Mouse (Mus musculus) E14TG2a.4 (cell line): ENCODE data around the gene Auh.

Experiments
- H3K27me3 ChIP-seq: 2 replicates; pipeline ENCODE4 v1.6.1; 2014; ENCODE audit warnings: low read length, control low read depth; ENCODE audit not compliant: insufficient read depth
- H3K36me3 ChIP-seq: 2 replicates; pipeline ENCODE4 v1.6.1; 2014; ENCODE audit warnings: low read length, control low read depth; ENCODE audit not compliant: insufficient read depth
- H3K4me1 ChIP-seq: replicated peaks from 2 replicates; pipeline ENCODE4 v1.6.1; 2014; ENCODE audit warnings: low read depth, low read length, control low read depth
- H3K4me3 ChIP-seq: replicated peaks from 2 replicates; pipeline ENCODE4 v1.5.1; 2014; ENCODE audit warnings: mild to moderate bottlenecking, low read length
- H3K9me3 ChIP-seq: 2 replicates; pipeline ENCODE4 v1.6.1; 2014; ENCODE audit warnings: low read length, control low read depth
- CTCF ChIP-seq: conservative IDR thresholded peaks from 2 replicates; pipeline ENCODE4 v1.5.1; 2014; ENCODE audit warnings: low read length
- NANOG ChIP-seq: IDR thresholded peaks from 2 replicates; pipeline ENCODE4 v1.6.1; 2014; ENCODE audit warnings: borderline replicate concordance, low read length, mixed read lengths
- POU5F1 ChIP-seq: IDR thresholded peaks from 2 replicates; pipeline ENCODE4 v1.6.1; 2014; ENCODE audit warnings: low read length, borderline replicate concordance

Gene Auh

DNA sequence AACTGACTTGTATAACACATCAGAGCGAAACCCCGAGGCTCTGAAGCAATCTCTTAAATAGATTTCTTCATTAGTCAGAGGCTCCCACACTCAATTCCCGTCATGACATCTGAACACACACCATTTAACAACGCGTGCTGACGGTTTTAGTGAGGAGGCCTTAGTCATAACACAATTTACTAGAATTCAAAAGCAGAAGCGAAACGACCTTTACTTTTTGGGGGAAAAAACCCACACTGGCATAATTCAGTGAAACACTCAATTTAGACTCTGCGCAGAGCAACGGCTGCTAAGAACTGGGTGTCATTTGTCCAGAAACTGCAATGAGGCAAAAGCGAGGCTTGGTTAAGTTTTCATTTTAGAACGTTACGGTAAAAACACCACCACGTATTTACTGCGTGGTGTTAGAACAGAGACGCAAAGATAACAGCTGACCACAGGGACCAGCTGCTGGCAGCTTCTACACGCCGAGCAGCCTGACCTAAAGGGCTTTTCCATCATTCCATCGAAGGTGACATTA lies 14.8 kb downstream of the Auh start:
- Histone ChIP-seq H3K36me3 (peaks cover 32% of the 10 kb centered on the region), H3K27me3 (no peaks in the 10 kb centered on the region), H3K9me3 (no peaks in the 10 kb centered on the region), H3K4me1 (peaks cover 75% of the 10 kb centered on the region), H3K4me3 (no peak overlapping the region)
- TF ChIP-seq CTCF (no peak), POU5F1 (no peak), NANOG (no peak)

DNA sequence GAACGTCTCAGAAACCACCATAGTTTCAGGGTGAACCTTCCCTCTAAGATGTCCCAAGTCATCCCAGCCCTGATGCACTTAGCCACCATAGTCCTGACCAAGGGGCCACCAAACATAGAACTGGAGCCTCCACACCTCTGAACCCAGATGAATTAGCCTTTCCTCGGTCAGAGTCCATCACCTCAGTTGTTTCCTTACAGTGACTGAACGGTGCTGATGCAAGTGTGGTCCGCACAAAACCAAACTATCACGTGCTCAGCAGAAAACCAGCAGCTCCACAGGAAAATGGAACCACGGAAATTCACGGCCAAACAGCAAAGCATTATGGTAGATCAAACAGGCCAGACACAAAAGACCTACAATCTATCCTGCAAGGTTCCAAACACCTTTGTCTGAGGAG lies 15.6 kb downstream of the Auh start:
- peaks cover 79% of the 10 kb centered on the region for H3K4me1 ChIP-seq
- H3K36me3 ChIP-seq: peaks cover 34% of the 10 kb centered on the region
- H3K4me3 ChIP-seq: no peak overlapping the region
- TF ChIP-seq CTCF: no peak
- no peak for TF ChIP-seq POU5F1
- no peak for TF ChIP-seq NANOG
- H3K9me3 ChIP-seq: no peaks in the 10 kb centered on the region
- H3K27me3 ChIP-seq: no peaks in the 10 kb centered on the region

DNA sequence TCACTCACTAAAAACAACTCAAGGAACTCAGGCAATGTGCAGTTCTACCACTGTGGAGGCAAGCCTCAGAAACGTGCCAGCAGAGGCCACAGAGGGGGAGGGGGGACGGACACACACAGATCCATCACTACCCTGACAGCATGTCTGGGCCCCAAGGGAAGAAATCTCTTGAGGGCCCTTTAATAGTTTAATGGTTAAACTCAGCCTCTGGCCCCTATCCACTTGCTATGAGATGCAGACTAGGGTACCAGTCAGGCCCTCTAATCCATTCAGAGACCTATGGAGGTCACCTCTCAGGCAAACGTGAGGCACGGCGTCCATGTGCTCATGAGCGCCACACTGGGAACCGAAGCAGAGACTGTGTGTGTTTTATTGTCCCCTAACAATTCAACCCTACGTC lies 17.0 kb downstream of the Auh start:
- Histone ChIP-seq H3K9me3 (no peaks in the 10 kb centered on the region), H3K4me3 (no peak overlapping the region), H3K27me3 (no peaks in the 10 kb centered on the region), H3K36me3 (peaks cover 37% of the 10 kb centered on the region), H3K4me1 (peaks cover 85% of the 10 kb centered on the region)
- TF ChIP-seq CTCF (no peak), NANOG (no peak), POU5F1 (no peak)

DNA sequence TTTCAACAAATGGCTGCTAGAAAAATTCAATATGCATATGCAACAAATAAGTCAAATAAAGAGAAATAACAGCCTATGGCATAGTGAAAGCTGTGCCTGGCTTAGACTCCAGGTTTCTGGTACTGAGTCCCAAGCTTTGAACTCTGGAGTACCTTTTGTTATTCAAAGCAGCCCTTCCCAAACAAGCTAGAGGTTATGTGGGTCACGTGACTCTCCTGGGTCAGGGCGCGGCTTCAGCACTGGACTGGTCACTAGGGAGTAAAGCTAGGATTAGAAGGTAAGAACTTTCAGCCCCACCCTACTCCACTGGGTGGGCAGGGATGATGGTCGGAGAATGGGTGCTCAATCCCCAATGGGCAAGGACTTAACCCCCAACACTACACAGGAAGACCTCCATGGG lies 18.2 kb downstream of the Auh start:
- Histone ChIP-seq H3K36me3 (peaks cover 41% of the 10 kb centered on the region), H3K9me3 (no peaks in the 10 kb centered on the region), H3K27me3 (no peaks in the 10 kb centered on the region), H3K4me3 (no peak overlapping the region), H3K4me1 (peaks cover 76% of the 10 kb centered on the region)
- TF ChIP-seq POU5F1 (no peak), CTCF (no peak), NANOG (peak; percentile 10; the same call in 1 of the 2 replicates)

DNA sequence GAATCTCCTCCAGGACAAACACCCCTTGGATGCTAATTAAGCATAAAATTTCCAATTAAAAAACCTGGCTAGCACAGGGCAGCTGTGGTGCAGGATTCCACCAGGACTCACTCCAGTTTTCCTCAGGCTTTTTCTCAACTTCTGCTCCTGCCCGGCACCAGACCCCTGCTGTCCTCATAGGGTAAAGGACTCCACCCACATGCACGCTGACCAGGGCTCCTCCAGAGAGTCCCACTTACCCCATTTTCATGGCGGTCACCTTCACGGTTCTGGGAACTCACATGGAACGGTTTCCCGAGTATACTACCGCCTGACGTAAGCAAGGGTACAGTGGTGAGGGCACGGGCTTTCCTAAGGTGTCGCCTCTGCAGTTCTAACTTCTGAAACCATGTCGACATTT lies 23.2 kb downstream of the Auh start:
- no peak overlapping the region for H3K4me3 ChIP-seq
- TF ChIP-seq CTCF: no peak

DNA sequence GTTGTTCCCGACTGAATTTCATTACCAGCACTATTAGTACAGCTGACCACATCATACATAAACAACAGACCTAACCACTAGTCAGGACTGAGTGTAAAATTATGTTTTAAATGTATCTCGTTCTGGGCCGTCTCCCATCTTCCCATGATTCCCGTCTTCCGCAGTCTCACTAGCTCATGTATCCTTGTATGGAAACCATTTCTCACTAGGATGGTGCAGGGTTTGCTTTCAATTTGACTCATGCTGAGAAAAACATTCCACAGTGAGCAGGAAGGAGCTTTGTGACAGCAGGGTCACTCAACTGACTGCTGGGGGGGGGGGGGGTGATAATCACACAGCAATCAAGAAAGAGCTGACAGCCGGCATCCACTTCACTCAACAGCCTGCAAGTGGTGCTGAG lies 25.3 kb downstream of the Auh start:
- H3K36me3 ChIP-seq: peaks cover 31% of the 10 kb centered on the region
- H3K9me3 ChIP-seq: no peaks in the 10 kb centered on the region
- H3K4me1 ChIP-seq: peaks cover 21% of the 10 kb centered on the region
- no peaks in the 10 kb centered on the region for H3K27me3 ChIP-seq
- TF ChIP-seq NANOG: no peak
- H3K4me3 ChIP-seq: no peak overlapping the region

More for the DNA sequence above, 23.2 kb downstream of the Auh start:
- H3K27me3 ChIP-seq: no peaks in the 10 kb centered on the region
- H3K4me1 ChIP-seq: peaks cover 42% of the 10 kb centered on the region
- H3K36me3 ChIP-seq: peaks cover 34% of the 10 kb centered on the region
- no peaks in the 10 kb centered on the region for H3K9me3 ChIP-seq

DNA sequence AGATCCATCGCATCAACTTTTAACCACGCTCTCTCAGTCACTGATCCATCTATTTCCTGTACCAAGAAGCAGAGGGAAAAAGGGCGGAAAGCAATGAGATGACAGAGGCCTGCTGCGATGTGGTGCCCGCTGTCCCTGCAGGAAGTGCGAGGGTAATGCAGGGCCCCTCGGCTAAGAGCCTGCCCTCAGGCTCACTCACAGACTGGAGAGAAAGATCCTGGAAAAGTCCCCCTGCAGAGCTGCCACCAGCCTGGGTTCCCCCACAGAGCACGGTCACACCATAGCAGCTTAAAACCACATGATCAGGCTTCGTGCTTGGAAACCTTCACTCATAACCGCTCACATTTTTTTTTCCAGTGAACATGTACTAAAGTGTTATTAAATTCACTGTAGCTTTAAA lies 25.7 kb downstream of the Auh start:
- TF ChIP-seq POU5F1 (no peak), CTCF (no peak), NANOG (no peak)

DNA sequence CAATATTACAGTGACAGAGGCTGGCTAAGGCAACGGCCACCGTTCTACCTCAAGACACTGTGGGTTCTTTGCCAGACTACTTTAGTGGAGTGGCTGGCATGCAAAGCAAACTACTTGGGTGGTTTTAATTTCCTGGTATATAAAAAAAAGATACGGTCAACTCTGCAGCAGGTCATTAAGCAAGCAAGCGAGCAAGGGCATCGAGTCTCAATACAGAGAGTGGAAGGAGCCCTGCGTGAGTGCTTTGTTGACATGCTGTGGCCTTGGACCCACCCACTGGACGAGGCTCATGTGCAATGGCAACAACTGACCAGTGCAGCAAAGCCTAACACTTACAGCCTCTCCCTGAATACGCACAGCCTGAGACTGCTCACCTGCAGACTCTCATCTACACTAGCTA lies 27.0 kb downstream of the Auh start:
- H3K4me3 ChIP-seq: no peak overlapping the region
- TF ChIP-seq POU5F1 (no peak), CTCF (no peak), NANOG (no peak)

More for the DNA sequence above, 25.7 kb downstream of the Auh start:
- no peaks in the 10 kb centered on the region for H3K27me3 ChIP-seq
- H3K36me3 ChIP-seq: peaks cover 27% of the 10 kb centered on the region
- H3K4me1 ChIP-seq: peaks cover 17% of the 10 kb centered on the region
- H3K9me3 ChIP-seq: no peaks in the 10 kb centered on the region
- no peak overlapping the region for H3K4me3 ChIP-seq

DNA sequence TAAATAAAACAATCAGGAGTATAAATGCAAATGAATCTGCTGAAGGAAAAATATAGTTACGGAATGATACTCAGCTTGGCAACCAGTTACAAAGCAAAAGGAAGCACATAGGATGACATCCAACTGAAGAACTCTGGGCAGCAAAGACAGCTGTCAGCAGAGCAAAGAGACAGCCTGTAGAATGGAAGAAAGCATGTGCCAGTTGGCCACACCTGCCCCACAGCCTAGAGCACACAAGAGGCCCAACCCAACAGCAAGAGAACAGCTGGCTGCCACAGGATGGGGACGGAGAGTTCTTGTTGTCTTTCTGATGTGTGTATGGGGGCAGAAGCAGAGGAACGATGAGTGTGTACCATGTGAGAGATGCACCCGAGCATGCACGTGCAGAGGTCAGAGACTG lies 29.8 kb downstream of the Auh start:
- TF ChIP-seq NANOG (no peak), POU5F1 (no peak), CTCF (no peak)
- peaks cover 7% of the 10 kb centered on the region for H3K4me1 ChIP-seq
- peaks cover 16% of the 10 kb centered on the region for H3K36me3 ChIP-seq
- H3K4me3 ChIP-seq: no peak overlapping the region
- H3K9me3 ChIP-seq: no peaks in the 10 kb centered on the region
- H3K27me3 ChIP-seq: no peaks in the 10 kb centered on the region

More for the DNA sequence above, 27.0 kb downstream of the Auh start:
- Histone ChIP-seq H3K27me3 (no peaks in the 10 kb centered on the region), H3K9me3 (no peaks in the 10 kb centered on the region), H3K36me3 (peaks cover 14% of the 10 kb centered on the region), H3K4me1 (peaks cover 11% of the 10 kb centered on the region)
